Mouse (Mus musculus): Measurements from ENCODE around the gene Dgki. TPM values are rescaled to one million over a fixed set of nuclear protein-coding genes. Genes with fewer than 3 reads are reported as not detected.

Dgki gene
- polyA plus RNA-seq, 1 experiment from 2014 or later: 0.56 TPM

DNA sequence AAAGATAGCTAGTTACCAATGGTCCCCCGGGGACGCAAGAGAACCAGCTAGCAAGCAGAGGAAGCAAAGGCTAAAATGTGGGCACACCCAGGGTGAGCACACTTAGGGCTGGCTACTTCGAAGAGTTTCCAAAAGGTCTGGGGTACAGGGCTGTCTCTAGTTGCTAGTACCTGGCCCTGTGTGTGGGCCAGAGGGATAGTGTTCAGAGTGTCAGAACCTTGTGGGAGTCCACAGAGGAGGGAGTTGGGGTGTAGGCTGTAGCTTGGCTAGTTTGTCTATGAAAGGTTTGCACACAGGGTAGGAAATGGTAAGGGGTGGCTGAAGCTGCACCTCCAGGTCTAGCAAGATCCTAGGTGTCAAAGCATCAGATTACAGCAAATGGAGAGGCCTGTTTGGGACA is 25.1 kb upstream of the Dgki start:
- no peaks in the 10 kb centered on the region for H3K9me3 ChIP-seq
- no peaks in the 10 kb centered on the region for H3K36me3 ChIP-seq (replicated peaks)
- H3K27me3 ChIP-seq (replicated peaks; ENCODE audit: low read depth, poor library complexity, severe bottlenecking): no peaks in the 10 kb centered on the region
- H3K4me3 ChIP-seq: no peak overlapping the region
- peaks cover 1% of the 10 kb centered on the region; the same call in 1 of the 2 replicates for H3K4me1 ChIP-seq
- 84% methylated on average over 3 of the region's 3 CpGs for WGBS
- DNase-seq (ENCODE audit: low spot score): no peak
- H3K27ac ChIP-seq (replicated peaks): no peak overlapping the region

DNA sequence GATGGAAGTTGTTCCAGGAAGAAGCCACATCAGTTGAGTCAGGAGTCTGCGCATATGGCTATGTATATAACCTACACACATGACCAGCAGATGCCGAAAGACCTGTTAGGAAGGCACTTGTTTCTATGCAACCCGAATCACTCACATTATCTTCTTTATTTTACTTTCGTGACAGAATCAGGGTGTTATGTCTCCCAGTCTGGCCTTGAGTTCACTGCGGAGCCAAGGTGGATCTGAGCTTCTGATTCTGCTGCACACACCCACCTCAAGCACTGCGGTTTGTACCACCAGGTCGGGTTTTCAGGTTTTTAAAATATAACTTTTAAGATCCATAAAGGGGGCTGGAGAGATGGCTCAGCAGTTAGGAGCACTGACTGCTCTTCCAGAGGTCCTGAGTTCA is 22.7 kb upstream of the Dgki start:
- no peaks in the 10 kb centered on the region; the same call in 1 of the 2 replicates for H3K4me1 ChIP-seq
- WGBS: 92% methylated on average over 7 of the region's 7 CpGs
- H3K27ac ChIP-seq (replicated peaks): no peak overlapping the region
- H3K36me3 ChIP-seq (replicated peaks): no peaks in the 10 kb centered on the region
- H3K4me3 ChIP-seq: no peak overlapping the region
- no peaks in the 10 kb centered on the region for H3K27me3 ChIP-seq (replicated peaks; ENCODE audit: low read depth, poor library complexity, severe bottlenecking)
- no peak for DNase-seq (ENCODE audit: low spot score)
- no peaks in the 10 kb centered on the region for H3K9me3 ChIP-seq

DNA sequence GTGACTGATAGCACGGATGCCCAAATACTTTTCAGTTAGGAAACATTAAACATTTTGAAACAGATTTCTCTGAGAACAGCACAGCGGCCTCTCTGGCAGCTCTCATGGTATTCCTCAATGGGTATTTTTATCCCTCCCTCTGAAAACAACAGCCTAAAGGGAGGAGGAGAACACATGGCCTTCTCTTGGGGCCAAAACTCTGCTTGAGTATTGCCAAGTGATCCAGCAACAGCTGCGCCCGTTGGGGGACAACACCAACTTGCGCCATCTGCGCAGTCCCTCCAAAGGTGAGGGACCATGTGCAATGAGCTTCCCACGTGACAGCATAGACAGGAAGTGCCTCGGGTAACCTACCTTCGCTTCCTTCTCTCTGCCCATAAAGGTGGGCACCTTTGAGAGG is 22.1 kb upstream of the Dgki start:
- H3K4me1 ChIP-seq: no peaks in the 10 kb centered on the region
- no peaks in the 10 kb centered on the region for H3K9me3 ChIP-seq
- WGBS: 93% methylated on average over 9 of the region's 9 CpGs
- H3K4me3 ChIP-seq: no peak overlapping the region
- no peaks in the 10 kb centered on the region for H3K27me3 ChIP-seq (replicated peaks; ENCODE audit: low read depth, poor library complexity, severe bottlenecking)
- no peak overlapping the region for H3K27ac ChIP-seq (replicated peaks)
- H3K36me3 ChIP-seq (replicated peaks): no peaks in the 10 kb centered on the region
- no peak for DNase-seq (ENCODE audit: low spot score)

DNA sequence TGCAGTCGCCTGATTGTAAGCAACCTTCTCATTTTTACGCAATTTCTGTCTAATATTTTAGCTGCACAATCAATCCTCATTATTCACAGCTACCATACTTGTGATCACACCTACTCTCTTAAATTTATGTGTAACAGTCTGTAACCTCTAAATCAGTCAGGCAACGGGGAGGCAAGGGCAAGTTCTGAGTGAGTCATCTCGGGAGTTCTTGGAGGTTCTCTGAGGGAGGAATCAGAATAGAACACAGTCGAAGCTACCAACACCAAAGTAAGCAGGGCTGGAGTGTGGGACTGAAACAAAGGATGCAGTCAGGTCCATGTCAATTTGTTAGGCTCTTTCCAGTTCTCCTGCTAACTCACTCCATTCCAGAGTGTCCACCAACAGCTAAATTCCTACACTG is 17.9 kb upstream of the Dgki start:
- 89% methylated on average over 5 of the region's 5 CpGs for WGBS
- Histone ChIP-seq H3K36me3 (replicated peaks) (no peaks in the 10 kb centered on the region), H3K27me3 (replicated peaks; ENCODE audit: low read depth, poor library complexity, severe bottlenecking) (no peaks in the 10 kb centered on the region), H3K9me3 (no peaks in the 10 kb centered on the region), H3K4me3 (no peak overlapping the region), H3K27ac (replicated peaks) (no peak overlapping the region), H3K4me1 (no peaks in the 10 kb centered on the region)
- DNase-seq (ENCODE audit: low spot score): no peak

DNA sequence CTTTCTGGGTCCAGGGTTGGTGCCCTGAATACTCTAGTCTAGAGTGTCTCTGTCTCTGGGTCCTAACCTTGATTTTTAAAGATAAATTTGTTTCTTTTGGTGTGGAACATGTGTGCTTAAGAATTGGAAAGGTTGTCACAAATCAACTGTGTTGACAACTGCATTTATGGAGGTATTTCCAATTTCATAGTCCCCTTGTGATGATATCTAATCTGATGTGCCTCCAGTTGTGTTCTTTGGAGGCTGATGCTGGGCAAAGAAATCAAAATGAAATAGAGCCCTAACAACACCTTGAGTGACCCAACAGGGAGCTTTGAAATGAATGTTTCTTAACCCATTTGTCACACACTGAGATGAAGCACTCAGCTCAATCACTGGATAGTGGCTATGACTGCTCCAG is 15.5 kb upstream of the Dgki start:
- H3K4me1 ChIP-seq: no peaks in the 10 kb centered on the region
- H3K27ac ChIP-seq (replicated peaks): no peak overlapping the region
- H3K36me3 ChIP-seq (replicated peaks): no peaks in the 10 kb centered on the region
- no peaks in the 10 kb centered on the region for H3K9me3 ChIP-seq
- no peaks in the 10 kb centered on the region for H3K27me3 ChIP-seq (replicated peaks; ENCODE audit: low read depth, poor library complexity, severe bottlenecking)
- no peak overlapping the region for H3K4me3 ChIP-seq
- DNase-seq (ENCODE audit: low spot score): no peak

DNA sequence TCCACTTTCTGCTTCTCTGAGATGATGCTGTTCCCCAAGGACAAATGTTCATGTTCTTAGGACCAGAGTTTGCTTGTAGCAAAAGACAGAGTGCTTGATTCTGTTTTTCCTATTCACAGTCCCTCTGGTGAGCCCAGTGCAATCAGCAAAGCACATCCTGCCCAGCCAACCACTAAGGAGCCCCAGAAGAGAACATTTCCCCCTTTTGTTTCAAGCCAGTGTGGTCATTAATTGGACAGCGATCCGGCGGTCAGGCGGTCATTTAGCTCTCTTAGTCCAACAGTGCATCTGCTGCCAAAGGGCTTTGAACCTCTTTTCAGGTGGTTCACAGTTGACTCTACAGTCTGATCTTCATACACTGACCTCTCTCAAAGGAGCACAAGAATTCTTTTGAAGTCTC is 10.6 kb upstream of the Dgki start:
- Histone ChIP-seq H3K27ac (replicated peaks) (no peak overlapping the region), H3K9me3 (no peaks in the 10 kb centered on the region), H3K36me3 (replicated peaks) (no peaks in the 10 kb centered on the region), H3K4me3 (no peak overlapping the region), H3K27me3 (replicated peaks; ENCODE audit: low read depth, poor library complexity, severe bottlenecking) (no peaks in the 10 kb centered on the region), H3K4me1 (no peaks in the 10 kb centered on the region)
- no peak for DNase-seq (ENCODE audit: low spot score)
- WGBS: 91% methylated on average over 4 of the region's 4 CpGs

DNA sequence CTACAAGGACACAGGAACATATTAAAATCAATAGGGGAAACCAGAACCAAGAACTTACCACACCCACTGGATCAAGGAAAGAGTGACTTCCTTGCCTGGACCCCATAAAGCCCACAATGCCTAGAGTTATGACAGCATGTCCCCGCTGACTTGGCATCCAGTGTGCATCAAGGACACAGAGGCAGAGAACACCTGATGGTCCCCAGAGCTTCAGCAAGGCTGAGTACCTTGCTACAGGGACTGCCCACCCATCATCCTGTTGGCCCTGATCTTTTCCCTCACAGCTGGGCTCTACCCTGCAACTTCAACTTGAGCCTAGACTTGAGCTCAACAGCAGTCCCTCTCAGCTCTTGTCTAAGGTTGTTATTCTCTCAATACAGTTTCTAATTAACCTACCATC is 6.6 kb upstream of the Dgki start:
- Histone ChIP-seq H3K4me3 (no peak overlapping the region), H3K27me3 (replicated peaks; ENCODE audit: low read depth, poor library complexity, severe bottlenecking) (peaks cover 22% of the 10 kb centered on the region), H3K4me1 (no peaks in the 10 kb centered on the region), H3K36me3 (replicated peaks) (no peaks in the 10 kb centered on the region), H3K9me3 (no peaks in the 10 kb centered on the region), H3K27ac (replicated peaks) (no peak overlapping the region)
- no peak for DNase-seq (ENCODE audit: low spot score)
- WGBS: 86% methylated on average over 1 of the region's 1 CpGs

DNA sequence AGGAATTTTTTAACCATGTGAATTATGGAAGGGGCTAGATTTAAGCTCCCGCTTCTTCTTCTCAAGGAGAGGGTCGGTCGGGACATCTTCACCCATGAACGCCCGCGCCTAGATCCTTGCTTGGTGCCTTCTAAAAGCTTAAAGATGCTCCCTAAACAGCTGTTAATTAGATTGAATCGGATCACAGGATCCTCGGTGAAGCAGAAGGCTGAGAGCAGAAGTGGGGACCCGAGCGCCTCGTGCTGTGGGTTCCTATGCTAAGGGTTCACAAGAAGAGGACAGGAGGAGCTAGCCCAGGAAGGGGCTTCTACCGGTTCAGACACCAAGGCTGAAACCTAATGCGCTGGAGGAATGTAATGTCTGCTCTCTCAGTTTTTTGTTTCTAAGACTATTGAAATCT is 508 bp upstream of the Dgki start:
- DNase-seq (ENCODE audit: low spot score): peak; percentile 29
- H3K27ac ChIP-seq (replicated peaks): no peak overlapping the region
- H3K4me3 ChIP-seq: peak overlapping the region; percentile 77
- H3K36me3 ChIP-seq (replicated peaks): no peaks in the 10 kb centered on the region
- no peaks in the 10 kb centered on the region for H3K9me3 ChIP-seq
- 5% methylated on average over 13 of the region's 13 CpGs for WGBS
- peaks cover 73% of the 10 kb centered on the region for H3K27me3 ChIP-seq (replicated peaks; ENCODE audit: low read depth, poor library complexity, severe bottlenecking)
- peaks cover 18% of the 10 kb centered on the region for H3K4me1 ChIP-seq

DNA sequence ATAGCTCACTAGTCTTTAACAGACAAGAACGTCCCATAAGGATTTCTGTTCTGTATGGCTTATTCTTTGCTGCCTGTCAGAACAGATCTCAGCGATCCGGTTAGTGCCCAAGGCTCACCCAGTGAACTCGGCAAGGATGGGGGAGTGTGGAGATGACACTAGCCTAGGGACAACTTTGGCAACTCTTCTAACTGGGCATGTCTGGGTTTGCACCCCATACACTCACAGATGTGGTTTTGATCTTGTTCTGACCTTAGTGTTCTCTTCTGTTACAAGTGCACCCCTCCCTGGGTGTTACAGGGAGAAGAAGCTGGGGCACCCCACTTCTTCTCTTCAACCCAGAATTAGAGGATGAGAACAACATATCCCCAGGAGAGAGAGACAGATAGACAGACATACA is 1.0 kb downstream of the Dgki start:
- Histone ChIP-seq H3K27me3 (replicated peaks; ENCODE audit: low read depth, poor library complexity, severe bottlenecking) (peaks cover 71% of the 10 kb centered on the region), H3K4me1 (peaks cover 18% of the 10 kb centered on the region), H3K36me3 (replicated peaks) (no peaks in the 10 kb centered on the region), H3K27ac (replicated peaks) (no peak overlapping the region), H3K4me3 (peak overlapping the region; percentile 77), H3K9me3 (no peaks in the 10 kb centered on the region)
- no peak for DNase-seq (ENCODE audit: low spot score)
- WGBS: 40% methylated on average over 4 of the region's 4 CpGs

DNA sequence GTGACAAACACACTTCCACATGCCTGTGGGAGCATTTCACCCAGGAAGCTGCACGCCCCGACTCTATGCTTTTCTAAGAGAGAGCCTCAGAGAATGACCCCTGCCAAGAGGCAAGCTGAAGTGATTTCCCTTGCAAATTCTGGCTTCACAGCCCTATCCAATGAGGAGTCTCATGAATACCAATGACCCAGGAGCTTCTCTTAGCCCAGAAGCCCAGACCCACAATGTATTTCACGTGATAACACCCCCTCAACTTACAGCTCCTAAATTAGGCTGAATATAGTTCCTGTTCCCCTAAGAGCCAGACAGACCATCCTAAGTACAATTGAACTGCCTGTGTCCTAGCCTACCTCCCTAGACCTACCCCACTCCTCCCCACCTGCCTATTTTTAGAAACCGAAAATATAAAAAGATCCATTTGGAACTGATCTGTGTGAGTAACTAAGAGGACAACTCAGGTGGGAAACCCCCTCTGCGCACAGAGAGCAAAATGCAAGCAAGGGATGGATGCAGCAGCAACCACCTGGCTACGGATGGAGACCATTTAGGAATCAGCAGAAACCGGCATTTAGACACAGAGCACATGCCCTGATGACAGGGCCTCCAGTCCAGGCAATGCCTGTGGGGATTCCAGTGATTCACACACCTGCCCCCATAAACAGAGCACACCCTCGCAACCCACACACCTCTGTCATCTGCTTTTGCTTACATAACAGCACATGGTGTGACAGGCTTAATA is 2.1 kb downstream of the Dgki start:
- Histone ChIP-seq H3K27ac (replicated peaks) (no peak overlapping the region), H3K4me1 (peaks cover 19% of the 10 kb centered on the region), H3K36me3 (replicated peaks) (no peaks in the 10 kb centered on the region), H3K27me3 (replicated peaks; ENCODE audit: low read depth, poor library complexity, severe bottlenecking) (peaks cover 61% of the 10 kb centered on the region), H3K9me3 (no peaks in the 10 kb centered on the region), H3K4me3 (no peak overlapping the region)
- DNase-seq (ENCODE audit: low spot score): no peak
- 46% methylated on average over 8 of the region's 8 CpGs for WGBS

DNA sequence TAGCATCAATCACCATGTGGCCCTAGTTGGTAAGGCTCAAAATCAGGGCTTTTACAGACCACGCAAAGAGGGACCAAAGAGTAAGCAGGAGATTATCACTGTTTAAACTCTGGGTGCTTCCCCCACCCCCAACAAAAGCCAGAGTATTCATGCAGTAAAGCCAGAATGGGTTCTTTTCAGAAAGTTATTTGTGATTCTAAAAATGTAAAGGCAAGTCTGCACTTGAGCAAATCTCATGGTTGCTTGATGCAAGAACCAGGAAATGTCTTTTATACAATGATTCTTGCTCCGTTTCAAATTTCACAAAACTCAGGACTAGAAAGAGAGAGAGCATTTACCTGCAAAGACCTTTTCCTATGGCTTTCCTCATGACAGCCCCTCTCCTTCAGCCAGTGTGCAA is 7.9 kb downstream of the Dgki start:
- Histone ChIP-seq H3K36me3 (replicated peaks) (no peaks in the 10 kb centered on the region), H3K4me3 (no peak overlapping the region), H3K27ac (replicated peaks) (no peak overlapping the region), H3K9me3 (no peaks in the 10 kb centered on the region), H3K4me1 (peaks cover 11% of the 10 kb centered on the region), H3K27me3 (replicated peaks; ENCODE audit: low read depth, poor library complexity, severe bottlenecking) (peaks cover 5% of the 10 kb centered on the region)
- 78% methylated on average over 2 of the region's 2 CpGs for WGBS
- no peak for DNase-seq (ENCODE audit: low spot score)

DNA sequence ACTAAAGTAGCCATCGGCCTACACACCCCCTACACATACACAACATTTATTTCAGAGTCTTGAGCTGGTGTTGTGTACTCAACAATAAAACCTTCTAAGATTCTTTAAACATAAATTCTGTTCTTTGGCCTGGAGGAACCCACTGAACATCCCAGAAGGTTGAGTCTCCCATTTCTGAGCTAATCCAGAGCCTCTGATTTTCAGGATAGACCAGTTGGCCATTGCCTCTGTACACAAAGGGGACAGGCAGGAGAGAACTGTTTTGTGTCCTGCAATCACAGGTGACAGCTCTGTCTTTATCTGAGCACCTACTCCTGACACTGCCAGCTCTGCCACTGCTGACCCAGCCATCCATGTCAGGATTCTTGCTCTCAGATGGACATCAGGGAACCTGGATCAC is 8.8 kb downstream of the Dgki start:
- H3K9me3 ChIP-seq: no peaks in the 10 kb centered on the region
- H3K4me1 ChIP-seq: peaks cover 11% of the 10 kb centered on the region
- no peak overlapping the region for H3K4me3 ChIP-seq
- no peaks in the 10 kb centered on the region for H3K36me3 ChIP-seq (replicated peaks)
- H3K27me3 ChIP-seq (replicated peaks; ENCODE audit: low read depth, poor library complexity, severe bottlenecking): no peaks in the 10 kb centered on the region; the same call in 1 of the 2 replicates
- H3K27ac ChIP-seq (replicated peaks): no peak overlapping the region
- WGBS: 93% methylated on average over 1 of the region's 1 CpGs
- DNase-seq (ENCODE audit: low spot score): no peak

DNA sequence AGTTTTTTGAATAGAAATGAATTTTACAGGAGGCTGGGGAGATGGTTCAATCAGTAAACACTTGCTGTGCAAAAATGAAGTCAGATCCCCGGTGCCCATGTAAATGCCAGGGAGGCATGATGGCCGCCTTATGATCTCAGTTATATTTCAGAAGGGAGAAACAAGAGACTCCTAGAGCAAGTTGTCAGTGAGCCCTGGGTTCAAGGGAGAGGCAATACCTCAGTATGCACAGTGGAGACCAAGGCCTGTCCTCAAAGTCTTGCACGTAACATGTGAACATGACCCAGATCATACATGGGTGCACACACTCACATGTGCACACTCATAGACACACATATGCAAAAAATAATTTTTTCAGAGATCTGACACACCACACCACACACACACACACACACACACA is 9.3 kb downstream of the Dgki start:
- DNase-seq (ENCODE audit: low spot score): no peak
- Histone ChIP-seq H3K4me1 (peaks cover 11% of the 10 kb centered on the region), H3K4me3 (no peak overlapping the region), H3K27ac (replicated peaks) (no peak overlapping the region), H3K9me3 (no peaks in the 10 kb centered on the region), H3K27me3 (replicated peaks; ENCODE audit: low read depth, poor library complexity, severe bottlenecking) (no peaks in the 10 kb centered on the region), H3K36me3 (replicated peaks) (no peaks in the 10 kb centered on the region)
- WGBS: over 99% methylated on average over 3 of the region's 3 CpGs
